Mouse (Mus musculus) liver, embryonic 13.5 days (tissue): Measurements from ENCODE around the gene Lhx4. TPM values are rescaled to one million over a fixed set of nuclear protein-coding genes. Genes with fewer than 3 reads are reported as not detected.

Experiments used
- ATAC-seq: fragments of 200-750 bp; cut with Nextera tagmentation; 2 replicates; pipeline ENCODE4 v1.8.0; 2017; ENCODE audit warnings: low read depth, mild to moderate bottlenecking, moderate number of reproducible peaks, moderate library complexity
- DNase-seq: peaks from one replicate; pipeline ENCODE4 v3.0.0; 2022
- H3K27ac ChIP-seq: fragments of 300-500 bp; sonication (generic); 2 replicates; pipeline ENCODE4 v1.5.1; 2015; ENCODE audit warnings: moderate library complexity, mild to moderate bottlenecking, inconsistent platforms
- H3K27me3 ChIP-seq: fragments of 300-500 bp; sonication (generic); 2 replicates; pipeline ENCODE4 v1.6.1; 2015; ENCODE audit warnings: mild to moderate bottlenecking, inconsistent platforms
- H3K36me3 ChIP-seq: fragments of 300-500 bp; sonication (generic); 2 replicates; pipeline ENCODE4 v1.6.1; 2015; ENCODE audit warnings: mild to moderate bottlenecking, inconsistent platforms
- H3K4me1 ChIP-seq: fragments of 300-500 bp; sonication (generic); replicated peaks from 2 replicates; pipeline ENCODE4 v1.6.1; 2015; ENCODE audit warnings: inconsistent platforms
- H3K4me2 ChIP-seq: fragments of 300-500 bp; sonication (generic); 2 replicates; pipeline ENCODE4 v1.6.1; 2015; ENCODE audit warnings: inconsistent platforms, mild to moderate bottlenecking, moderate library complexity
- H3K4me3 ChIP-seq: fragments of 300-500 bp; sonication (generic); replicated peaks from 2 replicates; pipeline ENCODE4 v1.5.1; 2015; ENCODE audit warnings: mild to moderate bottlenecking, inconsistent platforms
- H3K9ac ChIP-seq: fragments of 300-500 bp; sonication (generic); 2 replicates; pipeline ENCODE4 v1.6.1; 2015; ENCODE audit warnings: mild to moderate bottlenecking, inconsistent platforms
- H3K9me3 ChIP-seq: fragments of 300-500 bp; sonication (generic); replicated peaks from 2 replicates; pipeline ENCODE4 v1.6.1; 2016; ENCODE audit warnings: inconsistent platforms
- WGBS: fragments of 180-500 bp; shearing (Covaris S2); methylation state at CpG from one replicate; pipeline ENCODE4 v1.1.7; 2015; ENCODE audit not compliant: insufficient replicate concordance; 5-methylcytosine and 5-hydroxymethylcytosine counted together
- polyA plus RNA-seq: library from polyadenylated mRNA; unstranded; fragments of >200 nt; fragmentation: Nextera tagmentation; extraction: Ambion mirVana; gene quantifications from 2 replicates; pipeline ENCODE4 v1.2.1, GENCODE M21; 2015

Lhx4 gene
- polyA plus RNA-seq, result 0.02 TPM in 1 of 2 replicates, not detected in the other

GRCm38 (mm10) chr1:155751484-155752255, at the start of gene Lhx4:
Lhx4 (minus strand) TSS chr1:155751684.
- WGBS, result 46% methylated on average over 6 of the region's 6 CpGs
- no peaks in the 10 kb centered on the region for H3K9me3 ChIP-seq
- no peaks in the 10 kb centered on the region for H3K4me1 ChIP-seq
- H3K4me3 ChIP-seq, result no peak within 1 kb of the TSS
- no peaks in the 10 kb centered on the region for H3K36me3 ChIP-seq
- no peak within 1 kb of the TSS for H3K4me2 ChIP-seq
- no peak for ATAC-seq
- no peak for DNase-seq
- H3K9ac ChIP-seq, result no peak within 1 kb of the TSS
- no peak within 1 kb of the TSS for H3K27ac ChIP-seq
- H3K27me3 ChIP-seq, result peaks cover 71% of the 10 kb centered on the region

- ATAC-seq, result no peak
- no peak for DNase-seq
- WGBS, result 79% methylated on average over 4 of the region's 4 CpGs
- no peaks in the 10 kb centered on the region for H3K27me3 ChIP-seq
- H3K4me2 ChIP-seq, result no peak overlapping the region
- no peaks in the 10 kb centered on the region for H3K9me3 ChIP-seq
- peaks cover 53% of the 10 kb centered on the region for H3K36me3 ChIP-seq
- H3K4me1 ChIP-seq, result peaks cover 20% of the 10 kb centered on the region
- no peak overlapping the region for H3K9ac ChIP-seq
- no peak overlapping the region for H3K4me3 ChIP-seq
- no peak overlapping the region for H3K27ac ChIP-seq
These were observed 46.5 kb upstream of the Lhx4 start for GRCm38 (mm10) chr1:155798000-155798399.

DNA sequence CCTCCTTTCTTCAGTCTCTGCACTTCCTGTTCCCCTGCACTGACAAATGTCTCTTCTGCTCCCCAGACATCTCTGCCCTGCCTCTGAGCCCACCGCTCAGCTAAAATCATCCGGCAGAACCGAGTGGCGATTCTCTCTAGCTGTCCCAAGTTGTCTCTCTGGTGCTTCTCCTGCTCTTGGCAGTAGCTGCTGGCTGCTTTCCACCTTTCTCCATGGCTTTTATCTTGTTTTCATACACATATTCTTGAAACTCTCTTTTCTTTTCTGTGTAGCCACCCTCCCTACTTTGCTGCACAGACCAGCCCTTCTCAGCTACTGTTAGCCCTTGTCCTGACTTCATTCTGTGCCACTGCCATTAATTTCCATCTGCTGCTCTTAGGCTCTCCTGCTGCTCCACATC, 45.9 kb upstream of the Lhx4 start:
- Histone ChIP-seq H3K27me3 (no peaks in the 10 kb centered on the region), H3K36me3 (peaks cover 50% of the 10 kb centered on the region), H3K4me2 (no peak overlapping the region), H3K4me1 (peaks cover 20% of the 10 kb centered on the region), H3K27ac (no peak overlapping the region), H3K9ac (no peak overlapping the region), H3K4me3 (no peak overlapping the region), H3K9me3 (no peaks in the 10 kb centered on the region)
- no peak for DNase-seq
- ATAC-seq, result no peak
- 70% methylated on average over 4 of the region's 4 CpGs for whole genome bisulfite sequencing

- Histone ChIP-seq H3K9me3 (no peaks in the 10 kb centered on the region), H3K27me3 (no peaks in the 10 kb centered on the region), H3K4me1 (peaks cover 20% of the 10 kb centered on the region), H3K4me3 (no peak overlapping the region), H3K9ac (no peak overlapping the region), H3K4me2 (no peak overlapping the region), H3K36me3 (peaks cover 48% of the 10 kb centered on the region), H3K27ac (no peak overlapping the region)
- 0 out of 2 replicates have a peak, but pooled peaks have one; percentile 33 for ATAC-seq
- peak; percentile 13 for DNase-seq
- 53% methylated on average over 11 of the region's 11 CpGs for WGBS
These were observed 45.4 kb upstream of the Lhx4 start for GRCm38 (mm10) chr1:155796757-155797405.

DNA sequence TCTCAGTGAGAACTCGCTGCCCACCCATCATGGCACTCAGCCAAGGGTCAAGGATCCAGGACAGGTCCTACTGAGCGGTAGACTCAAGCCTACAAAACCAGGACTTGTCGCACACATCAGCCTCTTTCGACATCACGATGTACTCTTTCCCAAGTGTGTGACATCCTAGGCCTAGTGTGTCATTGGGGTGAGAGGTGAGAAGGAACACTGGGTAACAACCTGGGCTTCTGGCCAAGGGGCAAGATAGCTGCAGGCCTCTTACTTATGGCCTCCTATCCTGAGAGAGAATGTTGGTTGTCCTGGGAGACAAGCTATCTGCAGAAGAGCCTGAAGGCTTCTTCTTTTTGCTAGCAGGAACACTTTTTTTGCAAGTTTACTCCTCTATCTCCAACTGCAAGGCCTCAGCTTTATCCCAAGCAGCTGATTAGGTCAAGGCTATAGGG, 44.3 kb upstream of the Lhx4 start:
- Histone ChIP-seq H3K9me3 (no peaks in the 10 kb centered on the region), H3K9ac (no peak overlapping the region), H3K27me3 (no peaks in the 10 kb centered on the region), H3K4me2 (no peak overlapping the region), H3K4me1 (peaks cover 20% of the 10 kb centered on the region), H3K27ac (no peak overlapping the region), H3K4me3 (no peak overlapping the region), H3K36me3 (peaks cover 45% of the 10 kb centered on the region)
- DNase-seq, result no peak
- 76% methylated on average over 5 of the region's 5 CpGs for WGBS
- ATAC-seq, result no peak

DNA sequence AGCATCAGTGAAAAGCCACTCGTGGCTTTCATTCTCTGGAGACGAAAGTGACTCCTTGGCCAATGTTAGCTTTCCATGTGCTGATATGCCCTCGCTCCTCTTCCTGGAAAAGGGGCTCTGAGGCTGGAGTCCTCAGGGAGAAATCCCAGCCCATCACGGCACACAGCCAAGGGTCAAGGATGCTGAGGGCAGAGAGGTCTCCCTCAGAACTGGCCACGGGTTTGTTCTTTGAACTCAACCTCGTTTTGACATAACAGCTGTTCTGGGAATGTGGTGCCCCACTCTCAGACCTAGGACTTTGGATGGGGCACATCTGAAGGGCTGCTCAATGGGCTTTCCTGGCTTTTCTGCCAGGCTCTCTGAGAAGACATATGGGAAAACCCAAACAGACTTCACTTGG, 43.4 kb upstream of the Lhx4 start:
- peaks cover 20% of the 10 kb centered on the region for H3K4me1 ChIP-seq
- no peak overlapping the region for H3K4me2 ChIP-seq
- DNase-seq, result no peak
- H3K27me3 ChIP-seq, result no peaks in the 10 kb centered on the region
- H3K9me3 ChIP-seq, result no peaks in the 10 kb centered on the region
- H3K36me3 ChIP-seq, result peaks cover 45% of the 10 kb centered on the region
- no peak for ATAC-seq
- no peak overlapping the region for H3K4me3 ChIP-seq
- H3K9ac ChIP-seq, result no peak overlapping the region
- WGBS, result 75% methylated on average over 6 of the region's 6 CpGs
- H3K27ac ChIP-seq, result no peak overlapping the region

DNA sequence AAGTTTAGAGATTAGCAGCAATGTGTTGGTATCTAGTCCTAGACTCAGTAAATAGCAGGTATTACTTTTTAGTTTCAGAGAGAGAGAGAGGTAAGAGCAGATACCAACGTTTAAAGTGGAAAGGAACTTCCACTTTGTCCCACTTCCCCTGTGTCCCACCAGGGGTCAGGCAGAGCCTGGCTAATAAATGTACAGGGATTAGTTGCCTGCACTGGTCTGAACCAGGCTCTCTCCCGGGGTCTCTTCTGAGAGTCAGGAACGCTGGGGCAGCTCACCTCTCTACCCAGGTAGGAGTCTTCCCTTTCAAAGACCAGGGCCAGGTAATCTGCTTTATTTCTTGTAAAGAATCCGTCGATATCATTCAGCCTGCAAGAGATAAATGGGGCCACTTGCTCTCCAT, 40.4 kb upstream of the Lhx4 start:
- 56% methylated on average over 5 of the region's 5 CpGs for WGBS
- DNase-seq, result no peak
- H3K36me3 ChIP-seq, result peaks cover 54% of the 10 kb centered on the region

DNA sequence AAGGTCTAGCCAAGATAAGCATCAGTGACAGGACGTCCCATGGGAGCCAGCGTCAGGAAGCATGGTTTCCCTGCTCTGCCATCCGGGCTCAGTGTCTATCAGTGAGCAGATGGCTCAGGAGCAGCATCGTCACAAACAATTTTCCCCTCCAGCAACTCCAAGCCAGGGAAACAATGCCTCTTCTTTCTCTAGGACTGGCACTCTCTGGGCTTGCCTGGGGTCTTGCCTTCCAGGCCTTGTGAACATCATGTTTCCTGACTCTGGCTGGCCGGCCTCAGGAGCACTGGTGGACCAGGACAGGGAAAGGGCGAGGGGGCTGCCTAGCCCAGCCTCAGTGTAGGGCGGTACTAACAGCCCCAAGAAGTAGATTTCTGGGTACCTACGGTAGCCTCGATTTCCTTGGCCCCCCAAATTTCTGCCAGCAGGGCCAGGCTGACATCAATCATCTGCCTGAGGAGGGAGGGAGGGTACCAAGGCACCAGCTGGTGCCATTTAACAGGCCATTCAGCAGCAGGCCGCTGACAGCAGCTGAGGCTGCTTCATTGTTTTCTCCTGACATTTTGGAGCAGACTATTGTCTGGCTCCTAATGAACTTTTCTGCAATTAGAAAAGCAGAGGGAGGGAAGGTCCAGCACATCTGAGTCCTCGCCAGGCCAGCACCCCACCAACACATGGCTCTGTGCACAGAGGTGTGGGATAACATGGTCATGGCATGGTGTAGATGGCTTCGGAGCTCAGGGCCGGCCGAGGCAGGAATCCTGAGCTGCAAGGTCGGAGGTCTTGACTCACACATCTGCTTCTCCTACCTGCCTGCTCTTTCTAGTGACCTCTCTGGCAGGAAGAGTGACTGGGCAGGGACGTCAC, 38.9 kb upstream of the Lhx4 start:
- H3K36me3 ChIP-seq, result peaks cover 67% of the 10 kb centered on the region
- no peak for DNase-seq
- H3K9me3 ChIP-seq, result no peaks in the 10 kb centered on the region
- no peak overlapping the region for H3K27ac ChIP-seq
- H3K4me3 ChIP-seq, result no peak overlapping the region
- H3K27me3 ChIP-seq, result no peaks in the 10 kb centered on the region
- ATAC-seq, result no peak
- peaks cover 2% of the 10 kb centered on the region; the same call in 1 of the 2 replicates for H3K4me1 ChIP-seq
- no peak overlapping the region for H3K4me2 ChIP-seq
- no peak overlapping the region for H3K9ac ChIP-seq
- 73% methylated on average over 16 of the region's 16 CpGs for WGBS

More for the DNA sequence above, 40.4 kb upstream of the Lhx4 start:
- H3K4me1 ChIP-seq, result peaks cover 9% of the 10 kb centered on the region; the same call in 1 of the 2 replicates
- ATAC-seq, result no peak
- no peaks in the 10 kb centered on the region for H3K9me3 ChIP-seq
- no peak overlapping the region for H3K4me2 ChIP-seq
- no peak overlapping the region for H3K9ac ChIP-seq
- no peaks in the 10 kb centered on the region for H3K27me3 ChIP-seq
- no peak overlapping the region for H3K4me3 ChIP-seq
- no peak overlapping the region for H3K27ac ChIP-seq

DNA sequence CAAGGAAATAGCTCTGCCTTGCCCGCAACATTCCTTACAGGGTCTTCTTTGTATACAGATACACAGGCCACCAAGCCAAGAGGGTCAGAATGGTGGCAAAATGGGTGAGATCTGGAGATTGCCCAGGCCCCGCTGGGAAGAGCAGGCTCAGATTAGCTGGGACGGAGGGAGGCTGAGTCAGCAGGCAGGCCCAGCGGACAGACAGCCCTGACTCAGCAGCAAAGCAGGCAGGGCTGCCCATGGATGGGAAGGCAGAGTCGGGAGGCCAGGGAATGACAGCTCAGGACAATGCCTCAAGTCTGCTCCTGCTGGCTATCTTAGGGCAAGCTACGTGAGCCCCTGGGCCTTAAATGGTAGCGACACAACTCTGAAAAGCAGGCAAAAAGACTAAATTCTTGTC, 34.4 kb upstream of the Lhx4 start:
- no peak overlapping the region for H3K27ac ChIP-seq

GRCm38 (mm10) chr1:155784343-155785205, 33.1 kb upstream of the Lhx4 start:
- WGBS, result 27% methylated on average over 19 of the region's 19 CpGs
- DNase-seq (no peak), ATAC-seq (peak; percentile 38; the same call in 1 of the 2 replicates)
- Histone ChIP-seq H3K4me2 (peak overlapping the region; percentile 24; the same call in 1 of the 2 replicates), H3K9ac (no peak overlapping the region), H3K4me3 (no peak overlapping the region), H3K27ac (no peak overlapping the region), H3K9me3 (no peaks in the 10 kb centered on the region), H3K36me3 (peaks cover 76% of the 10 kb centered on the region), H3K27me3 (no peaks in the 10 kb centered on the region), H3K4me1 (peaks cover 18% of the 10 kb centered on the region)

More for the DNA sequence above, 34.4 kb upstream of the Lhx4 start:
- Histone ChIP-seq H3K9me3 (no peaks in the 10 kb centered on the region), H3K9ac (no peak overlapping the region), H3K4me1 (peaks cover 18% of the 10 kb centered on the region), H3K36me3 (peaks cover 74% of the 10 kb centered on the region), H3K4me3 (no peak overlapping the region), H3K27me3 (no peaks in the 10 kb centered on the region), H3K4me2 (no peak overlapping the region)
- WGBS, result 67% methylated on average over 7 of the region's 7 CpGs
- no peak for DNase-seq
- no peak for ATAC-seq
